Mouse (Mus musculus) lung, embryonic 15.5 days (tissue): ENCODE data around the gene Serpinb1b. TPM values are rescaled to one million over a fixed set of nuclear protein-coding genes. Genes with fewer than 3 reads are reported as not detected.

Source experiments
- ATAC-seq: fragments of 200-750 bp; cut with Nextera tagmentation; 2 replicates; pipeline ENCODE4 v1.8.0; 2017; ENCODE audit warnings: moderate number of reproducible peaks, borderline replicate concordance; ENCODE audit not compliant: low FRiP score, low TSS enrichment; ENCODE audit errors: extremely low read depth
- H3K27ac ChIP-seq: fragments of 300-500 bp; sonication (generic); 2 replicates; pipeline ENCODE4 v1.5.1; 2015; ENCODE audit warnings: moderate library complexity, mild to moderate bottlenecking, inconsistent platforms
- H3K27me3 ChIP-seq: fragments of 300-500 bp; sonication (generic); 2 replicates; pipeline ENCODE4 v1.6.1; 2015; ENCODE audit warnings: inconsistent platforms
- H3K36me3 ChIP-seq: fragments of 300-500 bp; sonication (generic); 2 replicates; pipeline ENCODE4 v1.6.1; 2015; ENCODE audit warnings: inconsistent platforms
- H3K4me1 ChIP-seq: fragments of 300-500 bp; sonication (generic); 2 replicates; pipeline ENCODE4 v1.6.1; 2015; ENCODE audit warnings: inconsistent platforms
- H3K4me2 ChIP-seq: fragments of 300-500 bp; sonication (generic); 2 replicates; pipeline ENCODE4 v1.6.1; 2015; ENCODE audit warnings: inconsistent platforms, mild to moderate bottlenecking, moderate library complexity
- H3K4me3 ChIP-seq: fragments of 300-500 bp; sonication (generic); 2 replicates; pipeline ENCODE4 v1.5.1; 2015; ENCODE audit warnings: mild to moderate bottlenecking, inconsistent platforms
- H3K9ac ChIP-seq: fragments of 300-500 bp; sonication (generic); 2 replicates; pipeline ENCODE4 v1.6.1; 2015; ENCODE audit warnings: inconsistent platforms
- H3K9me3 ChIP-seq: fragments of 300-500 bp; sonication (generic); 2 replicates; pipeline ENCODE4 v1.6.1; 2016; ENCODE audit warnings: inconsistent platforms
- WGBS: fragments of 180-500 bp; shearing (Covaris S2); methylation state at CpG from one replicate; pipeline ENCODE4 v1.1.7; 2015; 5-methylcytosine and 5-hydroxymethylcytosine counted together
- polyA plus RNA-seq: library from polyadenylated mRNA; unstranded; fragments of >200 nt; fragmentation: Nextera tagmentation; extraction: Ambion mirVana; gene quantifications from 2 replicates; pipeline ENCODE4 v1.2.1, GENCODE M21; 2015

The Serpinb1b gene
- polyA plus RNA-seq, 1 experiment from 2014 or later = not detected

DNA sequence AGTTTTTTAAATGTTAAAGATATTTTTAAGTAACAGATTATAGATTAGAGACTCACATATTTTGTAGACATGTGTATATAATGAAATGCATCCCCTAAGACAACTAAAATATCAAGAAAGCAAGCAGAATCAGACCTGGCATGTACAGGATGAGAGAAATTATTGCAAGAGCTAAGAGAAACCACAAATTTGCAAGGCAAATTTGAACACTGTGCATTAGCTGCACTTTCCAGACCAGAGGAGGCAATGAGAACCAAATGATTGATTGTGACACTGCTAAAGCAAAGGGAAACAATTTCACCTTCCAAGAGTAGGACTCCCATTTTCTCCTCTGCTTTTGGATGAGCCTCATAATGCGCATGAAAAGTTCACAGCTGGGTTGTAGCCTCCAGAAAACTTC, 17.2 kb downstream of the Serpinb1b start:
- H3K4me1 ChIP-seq = no peaks in the 10 kb centered on the region
- H3K9ac ChIP-seq = no peak overlapping the region
- H3K4me3 ChIP-seq = no peak overlapping the region
- H3K36me3 ChIP-seq = no peaks in the 10 kb centered on the region
- 86% methylated on average over 1 of the region's 1 CpGs for WGBS
- H3K27me3 ChIP-seq = no peaks in the 10 kb centered on the region
- H3K9me3 ChIP-seq = no peaks in the 10 kb centered on the region
- H3K27ac ChIP-seq = no peak overlapping the region
- no peak overlapping the region for H3K4me2 ChIP-seq
- no peak for ATAC-seq

GRCm38 (mm10) chr13:33105626-33106025, 27.3 kb downstream of the Serpinb1b start:
- ATAC-seq = no peak
- no peak overlapping the region for H3K4me3 ChIP-seq
- H3K27me3 ChIP-seq = no peaks in the 10 kb centered on the region
- no peaks in the 10 kb centered on the region for H3K4me1 ChIP-seq
- H3K9ac ChIP-seq = no peak overlapping the region
- no peaks in the 10 kb centered on the region for H3K9me3 ChIP-seq
- H3K4me2 ChIP-seq = no peak overlapping the region
- H3K36me3 ChIP-seq = no peaks in the 10 kb centered on the region
- H3K27ac ChIP-seq = no peak overlapping the region

DNA sequence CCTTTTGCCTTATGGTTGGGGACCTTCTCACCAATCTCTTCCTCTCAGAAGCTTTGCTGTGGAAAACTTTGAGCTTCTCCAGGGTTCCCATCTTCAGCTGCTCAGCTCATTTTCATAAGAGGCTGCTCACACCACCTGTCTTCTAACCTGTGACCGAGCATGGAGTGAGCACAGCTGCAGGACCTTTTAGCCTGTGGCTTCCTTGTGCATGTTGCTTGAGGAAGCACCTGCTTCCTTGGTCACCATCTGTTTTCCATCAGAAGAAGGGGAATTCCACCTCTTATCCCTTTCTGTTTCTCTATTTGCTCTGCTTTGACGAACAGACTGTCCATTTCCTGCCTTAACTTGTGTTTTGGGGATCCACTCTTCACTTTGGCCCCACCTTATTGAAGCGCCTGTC, 34.7 kb downstream of the Serpinb1b start:
- WGBS = 53% methylated on average over 3 of the region's 3 CpGs
- no peak overlapping the region for H3K4me2 ChIP-seq
- no peaks in the 10 kb centered on the region for H3K27me3 ChIP-seq
- no peak overlapping the region for H3K4me3 ChIP-seq
- no peaks in the 10 kb centered on the region for H3K4me1 ChIP-seq
- no peak overlapping the region for H3K9ac ChIP-seq
- H3K36me3 ChIP-seq = no peaks in the 10 kb centered on the region
- ATAC-seq = no peak
- no peaks in the 10 kb centered on the region for H3K9me3 ChIP-seq
- H3K27ac ChIP-seq = no peak overlapping the region

GRCm38 (mm10) chr13:33137717-33138116, 59.3 kb downstream of the Serpinb1b start:
- H3K9me3 ChIP-seq = no peaks in the 10 kb centered on the region

DNA sequence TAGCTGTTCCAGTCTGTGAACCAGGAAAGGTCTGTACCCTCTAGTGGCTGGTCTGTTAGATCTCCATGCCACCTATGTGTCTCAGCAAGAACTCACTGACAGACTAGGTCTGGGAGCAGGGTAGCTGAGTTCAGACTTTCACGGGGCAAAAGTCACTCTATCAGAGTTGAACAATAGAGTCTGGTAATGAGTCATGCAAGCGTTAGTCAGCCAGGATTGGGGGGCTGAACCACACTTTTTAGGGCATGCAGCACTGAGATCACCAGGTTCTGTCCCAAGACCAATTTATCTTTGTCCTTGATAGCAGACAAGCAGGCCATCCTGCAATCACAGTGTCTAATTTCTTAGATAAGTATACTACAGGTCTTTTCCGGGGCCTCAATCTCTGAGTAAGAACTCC, 63.1 kb downstream of the Serpinb1b start:
- no peak overlapping the region for H3K9ac ChIP-seq
- no peaks in the 10 kb centered on the region for H3K4me1 ChIP-seq
- H3K27ac ChIP-seq = no peak overlapping the region
- WGBS = 59% methylated on average over 3 of the region's 3 CpGs
- H3K4me2 ChIP-seq = no peak overlapping the region
- no peaks in the 10 kb centered on the region for H3K9me3 ChIP-seq
- no peaks in the 10 kb centered on the region for H3K27me3 ChIP-seq
- no peak overlapping the region for H3K4me3 ChIP-seq
- no peaks in the 10 kb centered on the region for H3K36me3 ChIP-seq
- no peak for ATAC-seq

More at GRCm38 (mm10) chr13:33137717-33138116, 59.3 kb downstream of the Serpinb1b start:
- Histone ChIP-seq H3K36me3 (no peaks in the 10 kb centered on the region), H3K4me3 (no peak overlapping the region), H3K4me1 (no peaks in the 10 kb centered on the region), H3K27me3 (no peaks in the 10 kb centered on the region), H3K9ac (no peak overlapping the region), H3K4me2 (no peak overlapping the region), H3K27ac (no peak overlapping the region)
- no peak for ATAC-seq
- WGBS = 88% methylated on average over 2 of the region's 2 CpGs

Other genes with a start within 250 kb of the Serpinb1b start
- gene Serpinb1a, start 227.4 kb upstream of the Serpinb1b start, polyA plus RNA-seq = 5.8 and 8.9 TPM in 2 replicates
- gene Serpinb1c, start 180.4 kb upstream of the Serpinb1b start, polyA plus RNA-seq = not detected in 2 replicates
- gene Serpinb6b, start 113.4 kb upstream of the Serpinb1b start, polyA plus RNA-seq = 34.5 and 34.6 TPM in 2 replicates
- 32.3 and 36.3 TPM in 2 replicates for gene Serpinb9, start 75.3 kb upstream of the Serpinb1b start, polyA plus RNA-seq
- gene Serpinb9b, start 51.2 kb upstream of the Serpinb1b start, polyA plus RNA-seq = 0.15 and 0.19 TPM in 2 replicates
- not detected in 2 replicates for gene Serpinb9c, start 81.2 kb downstream of the Serpinb1b start, polyA plus RNA-seq
- gene Serpinb9d, start 114.4 kb downstream of the Serpinb1b start, polyA plus RNA-seq = not detected in 2 replicates
- not detected in 2 replicates for gene Serpinb9e, start 171.0 kb downstream of the Serpinb1b start, polyA plus RNA-seq
- gene Serpinb9f, start 245.5 kb downstream of the Serpinb1b start, polyA plus RNA-seq = not detected in 2 replicates